ENCODE assay signal across 22 mouse cellular contexts in the genomic region with DNA sequence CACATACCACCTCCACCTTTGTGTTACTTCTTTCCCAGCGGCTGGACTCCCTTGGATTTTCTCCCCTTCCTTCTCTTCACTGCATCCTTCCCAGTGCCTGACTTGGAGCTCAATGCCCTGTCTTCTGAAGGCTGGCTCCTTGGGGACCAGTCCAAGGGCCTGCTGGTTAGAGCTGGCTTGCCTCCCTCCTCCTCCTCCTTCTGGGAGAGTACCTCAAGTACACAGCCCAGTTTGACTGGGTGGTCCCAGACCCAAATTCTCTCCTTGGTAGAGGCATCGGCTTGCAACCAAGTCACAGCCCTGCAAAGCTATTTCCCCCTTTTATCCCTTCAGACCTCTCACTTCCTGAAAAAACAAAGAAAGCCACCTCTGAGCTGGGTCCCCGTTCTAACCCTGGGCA. TPM values are rescaled to one million over a fixed set of nuclear protein-coding genes. Genes with fewer than 3 reads are reported as not detected.
DNase-seq lines count a peak whose midpoint lies in the region; ATAC-seq and TF ChIP-seq lines count a peak whose summit lies in the region.
"Had no signal": no experiment of that assay in that cellular context is flagged by ENCODE, and none has a peak within 500 bp of the region (broad histone marks: within the 10 kb centered on the region; RNA-seq: fewer than 3 reads in every experiment).

No protein-coding gene starts in this region.

- peak overlapping the region; percentile 71 for H3K27ac ChIP-seq in gastrocnemius, adult 2 months
- H3K27ac ChIP-seq in left cerebral cortex, adult 2 months = peak overlapping the region; percentile 82
- 0 out of 2 replicates have a peak overlapping the region, but pooled peaks have one; percentile 35 for H3K27ac ChIP-seq in hindbrain, embryonic 13.5 days
- H3K27ac ChIP-seq in limb, embryonic 12.5 days = no peak overlapping the region
- H3K27ac ChIP-seq: embryonic facial prominence, embryonic 12.5 days; forebrain, embryonic 15.5 days; intestine, embryonic 15.5 days; kidney, embryonic 15.5 days; midbrain, embryonic 13.5 days; neural tube, embryonic 15.5 days had no signal

- H3K4me2 ChIP-seq in hindbrain, embryonic 13.5 days = no peak overlapping the region
- no peak overlapping the region for H3K4me2 ChIP-seq in limb, embryonic 12.5 days
- H3K4me2 ChIP-seq: embryonic facial prominence, embryonic 12.5 days; forebrain, embryonic 15.5 days; intestine, embryonic 15.5 days; kidney, embryonic 15.5 days; midbrain, embryonic 13.5 days; neural tube, embryonic 15.5 days had no signal

- peaks cover 8% of the 10 kb centered on the region; the same call in 1 of the 2 replicates for H3K36me3 ChIP-seq in hindbrain, embryonic 13.5 days
- H3K36me3 ChIP-seq in limb, embryonic 12.5 days = no peaks in the 10 kb centered on the region
- H3K36me3 ChIP-seq: embryonic facial prominence, embryonic 12.5 days; intestine, embryonic 15.5 days; kidney, embryonic 15.5 days had no signal

- WGBS in hindbrain, embryonic 13.5 days = 76% methylated on average over 3 of the region's 3 CpGs
- WGBS in limb, embryonic 12.5 days = 64% methylated on average over 3 of the region's 3 CpGs

- no peak overlapping the region for H3K9ac ChIP-seq in hindbrain, embryonic 13.5 days
- H3K9ac ChIP-seq in limb, embryonic 12.5 days (replicated peaks) = 0 out of 2 replicates have a peak overlapping the region, but pooled peaks have one; percentile 18
- H3K9ac ChIP-seq: embryonic facial prominence, embryonic 12.5 days; forebrain, embryonic 15.5 days; intestine, embryonic 15.5 days; kidney, embryonic 15.5 days; midbrain, embryonic 13.5 days; neural tube, embryonic 15.5 days had no signal

- 0 out of 2 replicates have a peak, but pooled peaks cover 2% of the 10 kb centered on the region for H3K27me3 ChIP-seq in hindbrain, embryonic 13.5 days
- no peaks in the 10 kb centered on the region for H3K27me3 ChIP-seq in limb, embryonic 12.5 days
- H3K27me3 ChIP-seq: embryonic facial prominence, embryonic 12.5 days; forebrain, embryonic 15.5 days; intestine, embryonic 15.5 days; midbrain, embryonic 13.5 days; neural tube, embryonic 15.5 days had no signal

- 0 out of 2 replicates have a peak overlapping the region, but pooled peaks have one; percentile 17 for H3K4me3 ChIP-seq in gastrocnemius, adult 2 months
- H3K4me3 ChIP-seq in left cerebral cortex, adult 2 months = no peak overlapping the region
- no peak overlapping the region for H3K4me3 ChIP-seq in hindbrain, embryonic 13.5 days
- H3K4me3 ChIP-seq in limb, embryonic 12.5 days (replicated peaks) = no peak overlapping the region
- H3K4me3 ChIP-seq: embryonic facial prominence, embryonic 12.5 days; erythroblast, embryonic 14.5 days; forebrain, embryonic 15.5 days; intestine, embryonic 15.5 days; kidney, embryonic 15.5 days; midbrain, embryonic 13.5 days; neural tube, embryonic 15.5 days had no signal

- TF ChIP-seq CTCF in gastrocnemius, adult 2 months (IDR thresholded peaks at IDR 0.05) = no peak
- no peak for TF ChIP-seq CTCF in left cerebral cortex, adult 2 months (IDR thresholded peaks at IDR 0.05)

- intact Hi-C loops in gastrocnemius, adult 2 months (cut with DNase I) = no loop called here
- intact Hi-C loops in left cerebral cortex, adult 2 months (cut with DNase I) = no loop called here
- intact Hi-C loops in left cerebral cortex, postnatal 36 days (cut with DNase I) = no loop called here

- DNase-seq in gastrocnemius, adult 2 months = no peak
- DNase-seq in gastrocnemius, postnatal 10 days = no peak
- DNase-seq in left cerebral cortex, adult 2 months (ENCODE audit: extremely low spot score in 1 of 2, low spot score in 2 of 2) = no peak
- DNase-seq in left cerebral cortex, postnatal 36 days (ENCODE audit: low spot score in 2 of 2) = no peak
- DNase-seq in yolk sac, embryonic 10.5 days (ENCODE audit: low spot score) = no peak
- DNase-seq: B cell, adult 2 months; cerebellum, adult 8-10 months; heart, adult 18-20 months; heart, postnatal 14 days; liver had no signal

- H3K4me1 ChIP-seq in hindbrain, embryonic 13.5 days (replicated peaks) = peaks cover 4% of the 10 kb centered on the region
- H3K4me1 ChIP-seq in limb, embryonic 12.5 days (replicated peaks) = peaks cover 6% of the 10 kb centered on the region; the same call in 1 of the 2 replicates
- H3K4me1 ChIP-seq: intestine, embryonic 15.5 days had no signal

- no peak for ATAC-seq in hindbrain, embryonic 13.5 days (ENCODE audit: low FRiP score)
- ATAC-seq in limb, embryonic 12.5 days (ENCODE audit: insufficient number of reproducible peaks, insufficient read depth, low FRiP score, low TSS enrichment, low read depth) = peak; percentile 21; the same call in 1 of the 2 replicates
- ATAC-seq: forebrain, embryonic 15.5 days; intestine, embryonic 15.5 days; lung, postnatal 0 days; midbrain, embryonic 13.5 days had no signal

- no peaks in the 10 kb centered on the region for H3K9me3 ChIP-seq in hindbrain, embryonic 13.5 days
- peaks cover 12% of the 10 kb centered on the region; the same call in 1 of the 2 replicates for H3K9me3 ChIP-seq in limb, embryonic 12.5 days
- H3K9me3 ChIP-seq: forebrain, embryonic 15.5 days; intestine, embryonic 15.5 days; kidney, embryonic 15.5 days; midbrain, embryonic 13.5 days; neural tube, embryonic 15.5 days had no signal

RNA-seq across cellular contexts. Expression of a gene that starts 6.3 kb away (rescaled TPM):
- 10 to 100 TPM in 1 of 2 experiments, 1 to 10 TPM in 1; 8.1 to 15.6 TPM for total RNA-seq in gastrocnemius, adult 2 months (2021)
- total RNA-seq in gastrocnemius, postnatal 10 days (2021) = 1 to 10 TPM; 7.2 to 7.5 TPM
- 10 to 100 TPM; 15.9 to 17.1 TPM for total RNA-seq in left cerebral cortex, adult 2 months (2021)
- total RNA-seq in left cerebral cortex, postnatal 36 days (2021) = 10 to 100 TPM; 15.2 to 19.5 TPM
- polyA plus RNA-seq in hindbrain, embryonic 13.5 days (2015; fragmentation: Nextera tagmentation; extraction: Ambion mirVana) = 6.3 TPM in 2 replicates
- 4.0 and 4.8 TPM in 2 replicates for polyA plus RNA-seq in limb, embryonic 12.5 days (2016; fragmentation: Nextera tagmentation; extraction: Ambion mirVana)
- total RNA-seq: common myeloid progenitor, adult 5-6 weeks had no signal
- polyA plus RNA-seq: erythroblast, embryonic 14.5 days had no signal

RNA-seq across cellular contexts. Expression of a gene that starts 18.8 kb away (rescaled TPM):
- not detected for total RNA-seq in gastrocnemius, adult 2 months (2021)
- total RNA-seq in gastrocnemius, postnatal 10 days (2021) = under 1 TPM; 0.33 to 0.61 TPM
- total RNA-seq in left cerebral cortex, adult 2 months (2021) = under 1 TPM; 0.23 to 0.30 TPM
- total RNA-seq in left cerebral cortex, postnatal 36 days (2021) = under 1 TPM; 0.15 to 0.50 TPM
- polyA plus RNA-seq in hindbrain, embryonic 13.5 days (2015; fragmentation: Nextera tagmentation; extraction: Ambion mirVana) = 0.19 and 0.21 TPM in 2 replicates
- polyA plus RNA-seq in limb, embryonic 12.5 days (2016; fragmentation: Nextera tagmentation; extraction: Ambion mirVana) = not detected in 2 replicates
- total RNA-seq: common myeloid progenitor, adult 5-6 weeks; megakaryocyte progenitor cell, adult 5-6 weeks had no signal
- polyA plus RNA-seq: erythroblast, embryonic 14.5 days had no signal

RNA-seq across cellular contexts. Expression of a gene that starts 45.1 kb away (rescaled TPM):
- 10 to 100 TPM; 46.0 to 75.6 TPM for total RNA-seq in gastrocnemius, adult 2 months (2021)
- 10 to 100 TPM; 61.9 to 80.5 TPM for total RNA-seq in gastrocnemius, postnatal 10 days (2021)
- total RNA-seq in left cerebral cortex, adult 2 months (2021) = 10 to 100 TPM; 34.8 to 35.6 TPM
- total RNA-seq in left cerebral cortex, postnatal 36 days (2021) = 10 to 100 TPM; 30.8 to 37.6 TPM
- polyA plus RNA-seq in hindbrain, embryonic 13.5 days (2015; fragmentation: Nextera tagmentation; extraction: Ambion mirVana) = 105 and 106 TPM in 2 replicates
- polyA plus RNA-seq in limb, embryonic 12.5 days (2016; fragmentation: Nextera tagmentation; extraction: Ambion mirVana) = 86.6 and 95.2 TPM in 2 replicates
